Mouse (Mus musculus): ENCODE results near the gene 1700030J22Rik. TPM values are rescaled to one million over a fixed set of nuclear protein-coding genes. Genes with fewer than 3 reads are reported as not detected.

1700030J22Rik gene
- total and polyA plus RNA-seq, 3 experiments, result 0.21 to 0.46 (median 0.35) TPM

GRCm38 (mm10) chr8:116992176-116992971 lies 13.6 kb upstream of the 1700030J22Rik start:
- in situ Hi-C loops (cut with MboI; ENCODE audit: low pct_ligation_motif_present, low pct_unique_long_range_greater_than_20kb, low sequenced_read_pairs), result loop anchor here (5.0 to 10.0 kb wide), 2 partner anchors 70 to 482 kb away; partner anchors contain the start of genes Cenpn and Cmc2
- DNase-seq (ENCODE audit: extremely low read depth), result no peak

DNA sequence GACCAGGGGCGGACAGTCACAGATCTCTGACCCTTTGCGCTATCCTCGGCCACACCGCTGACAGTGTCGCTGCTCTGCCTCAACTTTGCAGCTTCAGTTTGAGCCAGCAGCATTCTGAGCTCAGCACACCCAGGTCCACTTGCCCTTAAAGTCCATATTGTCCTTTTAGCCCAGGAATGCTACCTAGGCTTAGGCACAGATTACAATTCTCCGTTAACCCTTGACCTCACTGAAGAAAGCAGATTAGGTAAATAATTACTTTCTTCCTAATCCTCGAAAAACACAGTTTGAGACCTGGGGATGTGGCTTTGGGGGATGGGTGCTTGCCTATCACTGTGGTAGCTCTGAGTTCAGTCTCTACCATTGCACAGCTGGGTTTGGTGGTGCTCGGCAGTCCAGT lies 12.5 kb upstream of the 1700030J22Rik start:
- peaks cover 0 to 16% of the 10 kb centered on the region in 2 experiments; a peak in 2 of 4 replicates for H3K4me1 ChIP-seq (ENCODE audit: control insufficient read depth in 1 of 2, insufficient read depth in 2 of 2)
- H3K79me2 ChIP-seq (replicated peaks; ENCODE audit: control insufficient read depth, extremely low read depth, insufficient read depth, poor library complexity, severe bottlenecking), result peaks cover 3% of the 10 kb centered on the region; the same call in 1 of the 2 replicates
- no peak overlapping the region for H3K27ac ChIP-seq (ENCODE audit: insufficient read depth, low read depth)
- H3K36me3 ChIP-seq (replicated peaks in 1 of 2; ENCODE audit: control insufficient read depth in 1 of 2, insufficient read depth in 1 of 2, low read length in 1 of 2), result peaks cover 11 to 45% of the 10 kb centered on the region in 2 experiments
- H3K4me3 ChIP-seq (replicated peaks in 1 of 3; ENCODE audit: low read depth in 2 of 3, low read length in 2 of 3, poor library complexity in 1 of 3), result no peak overlapping the region
- no peaks in the 10 kb centered on the region for H3K9me3 ChIP-seq (replicated peaks; ENCODE audit: low read length)
- TF ChIP-seq UBTF (IDR thresholded peaks at IDR 0.05; ENCODE audit: low read depth, low read length) (no peak), E2F4 (IDR thresholded peaks at IDR 0.05; ENCODE audit: insufficient replicate concordance, low read depth, low read length) (no peak), BHLHE40 (IDR thresholded peaks at IDR 0.05; ENCODE audit: low read depth, low read length) (no peak), USF2 (conservative IDR thresholded peaks at IDR 0.05; ENCODE audit: low read depth, low read length) (no peak), RCOR1 (conservative IDR thresholded peaks at IDR 0.05; ENCODE audit: low read depth, low read length) (no peak), POLR2A (IDR thresholded peaks at IDR 0.05; ENCODE audit: low read depth, low read length) (no peak), HCFC1 (IDR thresholded peaks at IDR 0.05; ENCODE audit: low read depth, low read length) (no peak), MYC (IDR thresholded peaks at IDR 0.05; ENCODE audit: low read depth, low read length) (no peak), GABPA (IDR thresholded peaks at IDR 0.05; ENCODE audit: insufficient replicate concordance, low read depth, low read length) (no peak), ELF1 (IDR thresholded peaks at IDR 0.05; ENCODE audit: low read depth, low read length) (no peak), IRF4 (IDR thresholded peaks at IDR 0.05; ENCODE audit: low read depth, low read length) (no peak), CHD2 (IDR thresholded peaks at IDR 0.05; ENCODE audit: low read length) (no peak), MAZ (IDR thresholded peaks at IDR 0.05; ENCODE audit: low read depth, low read length) (no peak), ZNF384 (IDR thresholded peaks at IDR 0.05; ENCODE audit: low read depth, low read length) (no peak), ETS1 (conservative IDR thresholded peaks at IDR 0.05; ENCODE audit: low read depth, low read length) (no peak), SMC3 (IDR thresholded peaks at IDR 0.05; ENCODE audit: low read depth, low read length) (no peak), TBP (conservative IDR thresholded peaks at IDR 0.05; ENCODE audit: low read depth, low read length) (no peak)
- in situ Hi-C loops (cut with MboI; ENCODE audit: low pct_ligation_motif_present, low pct_unique_long_range_greater_than_20kb, low sequenced_read_pairs) (loop anchor here (5.0 to 10.0 kb wide), 2 partner anchors 69 to 484 kb away; partner anchors contain the start of genes Cenpn and Cmc2), dilution Hi-C loops (cut with MboI; ENCODE audit: extremely low pct_ligation_motif_present, extremely low pct_unique_long_range_greater_than_20kb, low sequenced_read_pairs) (no loop called here)
- no peak overlapping the region for H3K4me2 ChIP-seq (ENCODE audit: insufficient read depth, low read depth, poor library complexity, severe bottlenecking)
- no peak for DNase-seq (ENCODE audit: extremely low read depth)
- H3K27me3 ChIP-seq (replicated peaks), result peaks cover 8% of the 10 kb centered on the region
- H3K9ac ChIP-seq (ENCODE audit: insufficient read depth, low read depth), result no peak overlapping the region

More at GRCm38 (mm10) chr8:116992176-116992971, 13.6 kb upstream of the 1700030J22Rik start:
- no peaks in the 10 kb centered on the region for H3K9me3 ChIP-seq (replicated peaks; ENCODE audit: low read length)
- TF ChIP-seq ZC3H11A (IDR thresholded peaks at IDR 0.05; ENCODE audit: low read depth, low read length), result no peak
- TF ChIP-seq MAZ (IDR thresholded peaks at IDR 0.05; ENCODE audit: low read depth, low read length), result no peak
- TF ChIP-seq KAT2A (IDR thresholded peaks at IDR 0.05; ENCODE audit: insufficient replicate concordance, low read length), result no peak
- TF ChIP-seq CHD2 (IDR thresholded peaks at IDR 0.05; ENCODE audit: low read length), result no peak
- no peak for TF ChIP-seq NELFE (IDR thresholded peaks at IDR 0.05; ENCODE audit: low read depth, low read length)
- no peak for TF ChIP-seq TBP (conservative IDR thresholded peaks at IDR 0.05; ENCODE audit: low read depth, low read length)
- TF ChIP-seq MXI1 (IDR thresholded peaks at IDR 0.05; ENCODE audit: low read depth, low read length), result no peak
- no peak for TF ChIP-seq SIN3A (IDR thresholded peaks at IDR 0.05; ENCODE audit: low read length)
- peaks cover 0 to 16% of the 10 kb centered on the region in 2 experiments; a peak in 2 of 4 replicates for H3K4me1 ChIP-seq (ENCODE audit: control insufficient read depth in 1 of 2, insufficient read depth in 2 of 2)
- dilution Hi-C loops (cut with MboI; ENCODE audit: extremely low pct_ligation_motif_present, extremely low pct_unique_long_range_greater_than_20kb, low sequenced_read_pairs), result no loop called here
- H3K9ac ChIP-seq (ENCODE audit: insufficient read depth, low read depth), result peak overlapping the region; percentile 47
- no peak overlapping the region for H3K27ac ChIP-seq (ENCODE audit: insufficient read depth, low read depth)
- peak overlapping the region; percentile 83 for H3K4me2 ChIP-seq (ENCODE audit: insufficient read depth, low read depth, poor library complexity, severe bottlenecking)
- H3K79me2 ChIP-seq (replicated peaks; ENCODE audit: control insufficient read depth, extremely low read depth, insufficient read depth, poor library complexity, severe bottlenecking), result peaks cover 3% of the 10 kb centered on the region; the same call in 1 of the 2 replicates
- peaks cover 11% of the 10 kb centered on the region for H3K27me3 ChIP-seq (replicated peaks)
- H3K36me3 ChIP-seq (replicated peaks in 1 of 2; ENCODE audit: control insufficient read depth in 1 of 2, insufficient read depth in 1 of 2, low read length in 1 of 2), result peaks cover 3 to 34% of the 10 kb centered on the region in 2 experiments
- H3K4me3 ChIP-seq (replicated peaks in 1 of 3; ENCODE audit: low read depth in 2 of 3, low read length in 2 of 3, poor library complexity in 1 of 3), result peak overlapping the region; percentile 69 to 94 (median 78)
